Mouse (Mus musculus) intestine, embryonic 16.5 days (tissue): ENCODE measurements around the gene Gstm5. TPM values are rescaled to one million over a fixed set of nuclear protein-coding genes. Genes with fewer than 3 reads are reported as not detected.

ENCODE experiments used
- ATAC-seq: fragments of 200-750 bp; cut with Nextera tagmentation; 2 replicates; pipeline ENCODE4 v1.8.0; 2017; ENCODE audit warnings: moderate TSS enrichment, moderate library complexity
- H3K27ac ChIP-seq: fragments of 300-500 bp; sonication (generic); 2 replicates; pipeline ENCODE4 v1.5.1; 2014; ENCODE audit warnings: mild to moderate bottlenecking, low read length
- H3K27me3 ChIP-seq: fragments of 300-500 bp; sonication (generic); replicated peaks from 2 replicates; pipeline ENCODE4 v1.6.1; 2014; ENCODE audit warnings: low read length, control low read depth, mixed read lengths; ENCODE audit not compliant: control insufficient read depth, insufficient read depth
- H3K36me3 ChIP-seq: fragments of 300-500 bp; sonication (generic); 2 replicates; pipeline ENCODE4 v1.6.1; 2014; ENCODE audit warnings: low read length, control low read depth; ENCODE audit not compliant: control insufficient read depth, insufficient read depth
- H3K4me1 ChIP-seq: fragments of 300-500 bp; sonication (generic); 2 replicates; pipeline ENCODE4 v1.6.1; 2014; ENCODE audit warnings: low read length, control low read depth, mixed read lengths; ENCODE audit not compliant: control insufficient read depth, insufficient read depth
- H3K4me2 ChIP-seq: fragments of 300-500 bp; sonication (generic); 2 replicates; pipeline ENCODE4 v1.6.1; 2014; ENCODE audit warnings: low read depth, low read length, control low read depth
- H3K4me3 ChIP-seq: fragments of 300-500 bp; sonication (generic); 2 replicates; pipeline ENCODE4 v1.5.1; 2014; ENCODE audit warnings: mild to moderate bottlenecking, low read length
- H3K9ac ChIP-seq: fragments of 300-500 bp; sonication (generic); 2 replicates; pipeline ENCODE4 v1.6.1; 2014; ENCODE audit warnings: low read depth, low read length
- H3K9me3 ChIP-seq: fragments of 300-500 bp; sonication (generic); 2 replicates; pipeline ENCODE4 v1.6.1; 2016; ENCODE audit warnings: low read length, control low read depth; ENCODE audit not compliant: control insufficient read depth
- WGBS: fragments of 180-500 bp; shearing (Covaris S2); extraction: QIAGEN DNeasy Blood & Tissue Kit; methylation state at CpG from one replicate; pipeline ENCODE4 v1.1.7; 2014; 5-methylcytosine and 5-hydroxymethylcytosine counted together
- polyA plus RNA-seq: library from polyadenylated mRNA; unstranded; fragments of >200 nt; fragmentation: Nextera tagmentation; extraction: Ambion mirVana; gene quantifications from 2 replicates; pipeline ENCODE4 v1.2.1, GENCODE M21; 2015

The Gstm5 gene
- polyA plus RNA-seq, 1 experiment from 2014 or later: 171 TPM

DNA sequence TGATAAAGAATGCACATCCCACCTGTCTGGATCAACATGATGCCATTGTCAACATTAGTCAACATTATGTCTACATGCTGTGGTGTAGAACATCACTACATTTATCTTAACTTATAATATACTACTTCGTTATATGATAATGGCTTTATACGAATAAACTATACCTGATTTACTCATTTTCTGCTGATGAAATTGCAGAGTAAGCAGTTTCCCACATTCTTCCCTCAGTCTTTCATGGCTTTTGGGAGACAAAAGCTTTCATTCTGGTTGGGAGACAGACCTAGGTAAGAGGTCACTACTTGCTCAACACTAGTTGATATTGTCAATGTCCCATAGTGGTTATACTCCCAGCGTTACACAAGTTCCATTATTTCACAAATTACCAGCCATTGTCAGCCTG lies 29.7 kb downstream of the Gstm5 start:
- H3K36me3 ChIP-seq: no peaks in the 10 kb centered on the region
- 89% methylated on average over 3 of the region's 3 CpGs for WGBS
- H3K9ac ChIP-seq: no peak overlapping the region
- H3K4me2 ChIP-seq: no peak overlapping the region
- H3K27me3 ChIP-seq: no peaks in the 10 kb centered on the region
- no peaks in the 10 kb centered on the region for H3K9me3 ChIP-seq
- H3K27ac ChIP-seq: no peak overlapping the region
- H3K4me1 ChIP-seq: 0 out of 2 replicates have a peak, but pooled peaks cover 3% of the 10 kb centered on the region
- no peak overlapping the region for H3K4me3 ChIP-seq
- ATAC-seq: no peak

DNA sequence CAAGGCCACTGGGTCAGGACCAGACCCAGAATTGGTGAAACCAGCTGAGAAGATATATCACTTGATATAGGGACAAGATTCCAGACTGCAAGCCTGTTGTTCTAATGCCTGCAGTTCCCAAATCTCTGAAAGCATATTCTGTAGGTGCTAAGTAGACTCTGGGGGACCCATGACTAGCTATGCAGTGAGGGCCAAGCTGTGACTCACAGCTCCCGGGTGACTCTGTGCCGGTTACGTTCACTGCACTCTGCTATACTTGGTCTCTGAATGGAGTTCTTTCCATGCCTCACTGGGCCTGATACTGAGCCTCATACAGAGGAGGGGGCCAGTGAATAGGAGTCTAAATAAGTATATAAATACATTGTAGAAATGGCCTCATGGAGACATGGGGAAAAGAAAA lies 32.2 kb downstream of the Gstm5 start:
- Histone ChIP-seq H3K9ac (no peak overlapping the region), H3K27ac (no peak overlapping the region), H3K4me3 (no peak overlapping the region), H3K4me2 (no peak overlapping the region), H3K27me3 (no peaks in the 10 kb centered on the region), H3K9me3 (no peaks in the 10 kb centered on the region), H3K36me3 (no peaks in the 10 kb centered on the region), H3K4me1 (0 out of 2 replicates have a peak, but pooled peaks cover 6% of the 10 kb centered on the region)
- WGBS: 83% methylated on average over 3 of the region's 3 CpGs
- ATAC-seq: no peak

DNA sequence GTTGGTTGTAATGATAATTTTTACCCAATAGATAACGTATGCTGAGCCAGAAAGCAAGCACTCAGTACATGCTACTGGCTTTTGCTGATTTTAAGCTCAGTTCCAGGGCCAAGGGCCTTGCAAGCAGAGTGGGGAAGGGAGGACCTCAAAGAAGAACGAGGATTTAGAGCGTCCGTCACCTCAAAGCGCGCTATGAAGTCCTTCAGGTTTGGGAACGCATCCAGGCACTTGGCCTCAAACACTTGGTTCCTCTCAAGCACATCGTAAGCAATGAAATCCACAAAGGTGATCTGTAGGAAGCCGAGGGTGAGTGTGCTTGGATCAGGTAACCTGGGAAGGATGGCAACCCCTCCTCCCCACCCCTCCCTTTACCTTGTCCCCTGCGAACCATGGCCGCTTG lies 33.1 kb downstream of the Gstm5 start:
- WGBS: 84% methylated on average over 11 of the region's 11 CpGs
- H3K9me3 ChIP-seq: no peaks in the 10 kb centered on the region
- no peaks in the 10 kb centered on the region for H3K36me3 ChIP-seq
- H3K4me2 ChIP-seq: no peak overlapping the region
- ATAC-seq: no peak
- H3K27ac ChIP-seq: no peak overlapping the region
- H3K27me3 ChIP-seq: no peaks in the 10 kb centered on the region
- no peak overlapping the region for H3K4me3 ChIP-seq
- no peak overlapping the region for H3K9ac ChIP-seq
- 0 out of 2 replicates have a peak, but pooled peaks cover 6% of the 10 kb centered on the region for H3K4me1 ChIP-seq

DNA sequence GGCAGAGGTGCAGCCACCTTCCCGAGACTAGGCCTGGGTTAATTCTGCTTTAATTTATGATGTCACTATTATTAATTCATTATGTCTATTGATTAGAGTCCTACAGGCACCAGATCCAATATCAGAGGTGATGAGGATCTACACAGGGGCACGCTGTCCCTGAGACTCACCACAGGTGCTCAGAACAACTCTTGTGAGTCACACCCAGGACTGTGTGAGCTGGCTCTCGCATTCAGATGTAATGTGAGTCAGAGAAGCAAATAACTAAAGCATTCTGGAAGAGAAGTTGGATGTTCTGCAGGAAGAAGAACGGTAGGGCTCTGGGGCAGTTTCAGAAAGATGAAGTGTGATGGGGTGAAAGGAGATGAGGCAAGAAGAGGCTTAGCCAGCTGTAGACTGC lies 33.6 kb downstream of the Gstm5 start:
- no peaks in the 10 kb centered on the region for H3K36me3 ChIP-seq
- no peak for ATAC-seq
- no peak overlapping the region for H3K27ac ChIP-seq
- no peak overlapping the region for H3K9ac ChIP-seq
- H3K4me3 ChIP-seq: no peak overlapping the region
- H3K4me2 ChIP-seq: no peak overlapping the region
- H3K27me3 ChIP-seq: no peaks in the 10 kb centered on the region
- no peaks in the 10 kb centered on the region for H3K9me3 ChIP-seq
- H3K4me1 ChIP-seq: 0 out of 2 replicates have a peak, but pooled peaks cover 6% of the 10 kb centered on the region
- WGBS: 81% methylated on average over 4 of the region's 4 CpGs

DNA sequence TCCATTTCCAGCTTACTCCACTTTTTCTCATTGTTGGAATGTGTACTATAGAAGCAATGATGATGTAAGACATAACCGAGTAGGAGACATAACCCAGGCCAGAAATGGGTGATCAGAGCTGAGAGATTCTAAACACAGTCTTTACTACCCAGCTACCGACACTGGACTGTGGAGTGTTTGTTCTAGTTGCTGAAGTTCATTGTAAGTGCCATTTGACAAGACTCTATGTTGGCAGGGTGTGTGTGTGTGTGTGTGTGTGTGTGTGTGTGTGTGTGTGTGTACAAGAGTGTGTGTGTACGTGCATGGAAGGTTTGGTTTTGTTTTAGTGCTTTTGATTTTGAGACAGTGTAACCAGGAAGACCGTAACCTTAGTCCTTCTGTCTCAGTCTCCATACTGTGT lies 34.1 kb downstream of the Gstm5 start:
- H3K27me3 ChIP-seq: no peaks in the 10 kb centered on the region
- ATAC-seq: no peak
- no peak overlapping the region for H3K4me2 ChIP-seq
- no peaks in the 10 kb centered on the region for H3K9me3 ChIP-seq
- WGBS: 73% methylated on average over 4 of the region's 4 CpGs
- H3K4me3 ChIP-seq: no peak overlapping the region
- no peak overlapping the region for H3K27ac ChIP-seq
- 0 out of 2 replicates have a peak, but pooled peaks cover 6% of the 10 kb centered on the region for H3K4me1 ChIP-seq
- no peaks in the 10 kb centered on the region for H3K36me3 ChIP-seq
- H3K9ac ChIP-seq: no peak overlapping the region

DNA sequence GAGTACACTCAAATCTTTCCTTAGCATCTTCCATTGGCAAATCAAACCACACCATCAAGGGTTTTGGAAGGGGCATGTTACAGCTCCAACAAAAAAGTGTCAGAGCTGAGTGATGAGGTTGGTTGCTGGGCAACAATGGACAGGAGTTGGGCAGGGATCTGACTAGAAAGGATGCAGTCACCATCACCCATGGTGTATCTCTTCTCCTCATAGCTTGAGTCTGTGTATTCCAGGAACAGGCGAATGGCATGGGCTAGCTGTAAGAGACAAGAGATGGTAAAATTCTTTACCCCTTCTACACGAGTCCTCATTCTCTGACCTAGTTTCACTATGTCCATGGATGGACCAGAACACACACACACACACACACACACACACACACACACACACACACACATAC lies 35.5 kb downstream of the Gstm5 start:
- H3K4me1 ChIP-seq: 0 out of 2 replicates have a peak, but pooled peaks cover 6% of the 10 kb centered on the region
- WGBS: 59% methylated on average over 2 of the region's 2 CpGs
- no peaks in the 10 kb centered on the region for H3K27me3 ChIP-seq
- ATAC-seq: no peak
- H3K36me3 ChIP-seq: no peaks in the 10 kb centered on the region
- no peaks in the 10 kb centered on the region for H3K9me3 ChIP-seq
- H3K4me2 ChIP-seq: peak overlapping the region; percentile 63
- H3K4me3 ChIP-seq: peak overlapping the region; percentile 34
- peak overlapping the region; percentile 62 for H3K27ac ChIP-seq
- peak overlapping the region; percentile 62 for H3K9ac ChIP-seq

DNA sequence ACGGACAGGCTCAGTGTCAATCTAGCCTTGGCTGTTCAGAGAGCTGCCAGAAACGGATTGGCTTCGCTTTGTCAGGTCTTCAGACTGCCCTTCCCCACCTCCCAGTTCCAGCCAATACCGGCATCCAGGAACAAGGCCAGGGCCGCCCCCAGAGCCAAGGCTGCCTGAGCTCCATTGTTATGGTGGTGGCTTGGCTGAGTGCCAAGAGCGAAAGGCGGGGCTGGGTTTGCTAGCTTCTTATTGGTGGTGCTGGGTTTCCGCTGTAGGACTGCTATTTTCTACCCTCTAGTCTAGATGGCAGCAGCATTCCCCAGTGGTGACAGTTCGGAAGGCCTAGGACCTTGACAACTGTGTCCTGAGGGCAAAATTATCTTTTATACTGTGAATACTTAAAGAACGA lies 36.0 kb downstream of the Gstm5 start, which contains the start of gene Gstm7:
TSS of gene Gstm7 (minus strand) at position 148 of the 400 bp plus-strand sequence.
- Histone ChIP-seq H3K27ac (peak within 1 kb of the TSS; percentile 62), H3K4me2 (peak within 1 kb of the TSS; percentile 63), H3K9me3 (no peaks in the 10 kb centered on the region), H3K4me3 (peak within 1 kb of the TSS; percentile 34), H3K4me1 (0 out of 2 replicates have a peak, but pooled peaks cover 6% of the 10 kb centered on the region), H3K27me3 (no peaks in the 10 kb centered on the region), H3K36me3 (no peaks in the 10 kb centered on the region), H3K9ac (peak within 1 kb of the TSS; percentile 62)
- peak; percentile 97 for ATAC-seq
- 5% methylated on average over 10 of the region's 10 CpGs for WGBS

DNA sequence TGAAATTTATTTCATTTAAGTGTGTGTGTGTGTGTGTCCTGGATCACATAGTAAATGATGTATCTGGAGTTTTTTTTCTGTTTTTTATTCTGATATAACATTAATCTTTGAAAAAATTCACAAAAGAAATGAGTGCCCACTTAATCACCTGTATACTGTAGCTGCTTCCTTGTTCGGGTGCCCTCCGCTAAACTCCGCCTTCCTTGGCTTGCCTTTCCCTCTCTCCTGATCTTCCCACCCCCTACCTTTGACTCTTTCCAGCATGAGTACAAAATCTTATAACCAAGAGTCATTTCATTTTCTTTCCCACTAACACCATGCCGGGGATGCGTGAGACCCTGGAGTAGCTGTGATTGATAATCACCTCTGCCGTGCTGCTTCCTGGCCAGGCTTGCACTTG lies 36.5 kb downstream of the Gstm5 start:
- H3K27ac ChIP-seq: no peak overlapping the region
- ATAC-seq: peak; percentile 66
- no peak overlapping the region for H3K4me2 ChIP-seq
- 63% methylated on average over 6 of the region's 6 CpGs for WGBS
- no peak overlapping the region for H3K4me3 ChIP-seq
- H3K27me3 ChIP-seq: no peaks in the 10 kb centered on the region
- no peaks in the 10 kb centered on the region for H3K9me3 ChIP-seq
- H3K9ac ChIP-seq: no peak overlapping the region
- no peaks in the 10 kb centered on the region for H3K36me3 ChIP-seq
- 0 out of 2 replicates have a peak, but pooled peaks cover 6% of the 10 kb centered on the region for H3K4me1 ChIP-seq

DNA sequence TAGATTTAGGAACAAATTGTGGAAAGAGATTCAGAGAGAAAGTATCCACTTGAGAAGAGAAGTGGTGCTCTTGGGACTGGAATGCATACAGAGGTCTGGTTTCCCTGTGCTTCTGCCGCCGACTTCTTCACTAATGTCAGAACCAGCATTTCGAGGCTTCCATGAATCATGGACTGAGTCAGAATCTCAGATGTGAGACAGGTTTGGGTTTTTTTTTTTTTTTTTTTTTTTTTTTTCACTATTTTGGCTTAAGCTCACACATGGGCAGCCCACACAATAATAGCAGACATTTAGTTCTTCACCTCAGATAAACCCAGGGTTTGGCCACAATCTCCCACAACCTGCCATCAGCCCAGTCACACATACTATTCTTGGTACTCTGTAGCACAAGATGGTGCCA lies 39.6 kb downstream of the Gstm5 start:
- 88% methylated on average over 3 of the region's 3 CpGs for WGBS
- H3K9me3 ChIP-seq: no peaks in the 10 kb centered on the region
- ATAC-seq: no peak
- no peaks in the 10 kb centered on the region for H3K36me3 ChIP-seq
- no peak overlapping the region for H3K4me2 ChIP-seq
- H3K27ac ChIP-seq: no peak overlapping the region
- H3K9ac ChIP-seq: no peak overlapping the region
- H3K27me3 ChIP-seq: no peaks in the 10 kb centered on the region
- H3K4me3 ChIP-seq: no peak overlapping the region
- 0 out of 2 replicates have a peak, but pooled peaks cover 4% of the 10 kb centered on the region for H3K4me1 ChIP-seq

DNA sequence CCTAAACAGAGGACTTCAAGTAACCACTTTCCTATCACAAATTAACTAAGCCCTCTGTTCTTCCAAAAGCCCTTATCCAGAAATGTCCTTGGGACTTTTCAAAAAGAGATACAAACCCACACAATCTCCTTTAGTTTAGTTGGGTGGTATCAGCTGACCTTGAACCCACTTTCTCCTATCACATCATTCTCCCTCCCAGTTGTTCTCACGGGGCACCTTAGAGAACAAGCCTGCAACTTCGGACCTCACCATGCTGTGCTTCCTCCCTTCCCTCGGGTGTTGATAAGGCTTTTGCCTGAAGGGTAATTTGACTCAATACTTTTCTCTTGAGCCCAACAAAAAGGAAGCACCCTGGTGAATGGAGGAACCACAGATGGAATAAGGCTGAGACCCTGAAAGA lies 40.3 kb downstream of the Gstm5 start:
- no peak overlapping the region for H3K27ac ChIP-seq
- H3K4me2 ChIP-seq: no peak overlapping the region
- no peak overlapping the region for H3K9ac ChIP-seq
- H3K4me3 ChIP-seq: no peak overlapping the region
- H3K4me1 ChIP-seq: 0 out of 2 replicates have a peak, but pooled peaks cover 4% of the 10 kb centered on the region
- 45% methylated on average over 3 of the region's 3 CpGs for WGBS
- no peaks in the 10 kb centered on the region for H3K27me3 ChIP-seq
- H3K36me3 ChIP-seq: no peaks in the 10 kb centered on the region
- H3K9me3 ChIP-seq: no peaks in the 10 kb centered on the region
- no peak for ATAC-seq
